Mouse (Mus musculus): ENCODE data around the gene Aknad1. TPM values are rescaled to one million over a fixed set of nuclear protein-coding genes. Genes with fewer than 3 reads are reported as not detected.

The Aknad1 gene
- total RNA-seq, 2 experiments from 2014 or later, result 0.12 TPM; not detected in 1

- peak; percentile 41 to 62 for DNase-seq
- intact Hi-C loops (cut with DNase I), result no loop called here
Observed at GRCm38 (mm10) chr3:108781884-108782270, 42.4 kb downstream of the Aknad1 start.

GRCm38 (mm10) chr3:108782364-108782895 is 43.0 kb downstream of the Aknad1 start:
- intact Hi-C loops (cut with DNase I), result no loop called here

GRCm38 (mm10) chr3:108786520-108786919 is 47.1 kb downstream of the Aknad1 start:
- intact Hi-C loops (cut with DNase I), result no loop called here
- DNase-seq, result peak; percentile 8 to 23

More at GRCm38 (mm10) chr3:108782364-108782895, 43.0 kb downstream of the Aknad1 start:
- peak; percentile 13 to 17 for DNase-seq

GRCm38 (mm10) chr3:108787754-108788454 is 48.4 kb downstream of the Aknad1 start:
- peak in 1 of 2 experiments; percentile 14 for DNase-seq
- intact Hi-C loops (cut with DNase I), result no loop called here

- no peak for DNase-seq
Observed at GRCm38 (mm10) chr3:108788455-108788794, 49.0 kb downstream of the Aknad1 start.

GRCm38 (mm10) chr3:108789299-108789698 is 49.8 kb downstream of the Aknad1 start:
- DNase-seq, result no peak
- intact Hi-C loops (cut with DNase I), result no loop called here

More at GRCm38 (mm10) chr3:108788455-108788794, 49.0 kb downstream of the Aknad1 start:
- intact Hi-C loops (cut with DNase I), result no loop called here

GRCm38 (mm10) chr3:108790499-108790898 is 51.0 kb downstream of the Aknad1 start:
- no peak for DNase-seq
- intact Hi-C loops (cut with DNase I), result no loop called here

GRCm38 (mm10) chr3:108791054-108791706 is 51.7 kb downstream of the Aknad1 start:
- intact Hi-C loops (cut with DNase I), result no loop called here
- DNase-seq, result no peak

- intact Hi-C loops (cut with DNase I), result no loop called here
- no peak for DNase-seq
Observed at GRCm38 (mm10) chr3:108792420-108792819, 53.0 kb downstream of the Aknad1 start.

- intact Hi-C loops (cut with DNase I), result no loop called here
- DNase-seq, result no peak
Observed at GRCm38 (mm10) chr3:108794780-108795179, 55.3 kb downstream of the Aknad1 start.

- intact Hi-C loops (cut with DNase I), result no loop called here
- DNase-seq, result no peak
Observed at GRCm38 (mm10) chr3:108795554-108796299, 56.3 kb downstream of the Aknad1 start.

GRCm38 (mm10) chr3:108796386-108796785 is 56.9 kb downstream of the Aknad1 start:
- intact Hi-C loops (cut with DNase I), result no loop called here
- DNase-seq, result no peak

- intact Hi-C loops (cut with DNase I), result no loop called here
- DNase-seq, result no peak
Observed at GRCm38 (mm10) chr3:108797723-108798122, 58.3 kb downstream of the Aknad1 start.

- intact Hi-C loops (cut with DNase I), result no loop called here
- DNase-seq, result no peak
Observed at GRCm38 (mm10) chr3:108798375-108798774, 58.9 kb downstream of the Aknad1 start.

- DNase-seq, result peak in 1 of 2 experiments; percentile 18
- intact Hi-C loops (cut with DNase I), result no loop called here
Observed at GRCm38 (mm10) chr3:108805622-108806021, 66.2 kb downstream of the Aknad1 start.

GRCm38 (mm10) chr3:108810747-108811263 is 71.3 kb downstream of the Aknad1 start:
- DNase-seq, result no peak
- intact Hi-C loops (cut with DNase I), result no loop called here

GRCm38 (mm10) chr3:108815631-108816030 is 76.2 kb downstream of the Aknad1 start:
- intact Hi-C loops (cut with DNase I), result no loop called here
- DNase-seq, result no peak

GRCm38 (mm10) chr3:108830493-108830892 is 91.0 kb downstream of the Aknad1 start:
- intact Hi-C loops (cut with DNase I), result no loop called here
- peak; percentile 37 for DNase-seq

- no peak for DNase-seq
- intact Hi-C loops (cut with DNase I), result no loop called here
Observed at GRCm38 (mm10) chr3:108831750-108832149, 92.3 kb downstream of the Aknad1 start.

Measured in heart, postnatal 10 days (tissue).